Mouse (Mus musculus): ENCODE measurements around the gene Csrnp1.

The Csrnp1 gene

GRCm38 (mm10) chr9:119941861-119942260 is 42.6 kb downstream of the Csrnp1 start:
- no peak for DNase-seq

- DNase-seq, result no peak
Observed at GRCm38 (mm10) chr9:119941407-119941806, 43.1 kb downstream of the Csrnp1 start.

GRCm38 (mm10) chr9:119939646-119940045 is 44.8 kb downstream of the Csrnp1 start:
- DNase-seq, result no peak

DNA sequence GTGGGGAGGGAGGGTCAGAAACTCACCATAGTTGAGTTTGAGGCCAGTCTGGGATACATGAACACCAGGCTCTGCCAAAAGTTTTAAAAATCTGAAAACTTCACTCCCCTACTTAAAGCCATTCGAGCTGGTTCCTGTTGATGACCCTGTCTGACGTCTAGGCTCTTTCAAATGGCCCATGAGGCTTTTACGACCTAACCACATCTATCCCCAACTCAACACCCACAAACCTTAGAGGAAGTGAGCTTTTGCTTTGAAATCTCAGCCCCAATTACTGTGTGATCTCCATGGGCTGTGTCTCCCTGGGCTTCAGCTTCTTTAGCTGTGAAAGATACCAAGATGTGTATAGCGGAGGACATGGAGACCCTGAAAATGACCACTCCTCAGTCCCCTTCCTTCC is 46.0 kb downstream of the Csrnp1 start:
- DNase-seq, result no peak

DNA sequence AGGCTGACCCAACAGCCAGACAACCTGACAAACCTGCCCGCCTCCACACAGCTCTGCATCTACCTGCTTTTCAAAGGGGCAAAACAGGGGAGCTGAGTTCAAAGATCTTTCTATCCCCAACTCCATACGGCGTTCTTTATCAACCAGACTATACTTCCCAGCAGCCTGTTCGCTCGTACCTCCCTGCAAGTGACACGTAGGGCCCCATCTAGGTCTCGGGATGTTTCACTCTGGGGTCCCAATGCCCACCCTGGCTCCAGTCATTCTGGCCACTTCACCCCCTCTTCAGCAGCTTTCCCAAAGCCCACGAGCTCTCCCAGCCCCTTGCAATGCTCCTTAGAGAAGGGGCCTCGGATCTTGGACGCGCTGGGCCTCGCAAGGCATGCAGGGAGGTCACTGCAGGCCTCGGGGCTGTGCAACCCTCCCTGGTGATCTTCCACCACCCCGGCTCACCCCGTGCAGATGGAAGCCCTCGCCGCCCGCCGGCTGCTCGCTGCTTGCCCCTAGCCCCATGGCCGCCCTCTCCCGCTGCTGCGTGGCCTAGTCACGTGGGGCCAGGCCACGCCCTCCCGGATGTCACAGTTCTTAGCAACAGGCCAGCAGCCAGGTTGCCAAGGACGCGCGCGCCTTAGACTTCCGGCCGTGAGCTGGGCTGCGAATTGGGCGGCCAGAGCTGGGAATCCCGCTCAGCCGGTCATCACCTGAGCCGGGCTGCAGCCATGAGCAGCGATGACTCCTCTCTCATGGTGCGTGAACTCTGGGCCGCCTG is 47.3 kb downstream of the Csrnp1 start, which contains the start of the genes Gorasp1 and Ttc21a:
Gorasp1 (minus strand) TSS at position 561 of the 769 bp plus-strand sequence.
Ttc21a (plus strand) TSS at position 602 of the 769 bp plus-strand sequence.
- DNase-seq, result peak; percentile 93

GRCm38 (mm10) chr9:119933675-119934074 is 50.8 kb downstream of the Csrnp1 start:
- DNase-seq, result no peak

DNA sequence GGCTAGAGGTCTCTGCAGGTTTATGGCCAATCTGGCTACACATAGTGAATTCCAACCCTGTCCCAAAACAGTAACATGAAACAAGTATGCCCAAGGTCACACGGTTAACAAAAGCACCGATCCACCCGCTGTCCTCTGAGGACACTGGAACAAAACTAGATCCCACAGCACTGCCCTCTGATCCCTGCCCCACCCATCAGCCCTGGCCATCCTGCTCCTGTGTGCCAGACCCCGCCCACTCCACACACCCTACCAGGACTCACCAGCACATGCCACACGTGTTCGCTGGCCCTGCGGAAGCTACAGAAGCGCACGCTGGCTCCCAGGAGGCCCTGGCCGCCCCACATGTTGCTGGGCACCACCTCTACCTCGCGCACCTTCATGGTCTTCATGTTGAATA is 52.1 kb downstream of the Csrnp1 start:
- DNase-seq, result no peak

DNA sequence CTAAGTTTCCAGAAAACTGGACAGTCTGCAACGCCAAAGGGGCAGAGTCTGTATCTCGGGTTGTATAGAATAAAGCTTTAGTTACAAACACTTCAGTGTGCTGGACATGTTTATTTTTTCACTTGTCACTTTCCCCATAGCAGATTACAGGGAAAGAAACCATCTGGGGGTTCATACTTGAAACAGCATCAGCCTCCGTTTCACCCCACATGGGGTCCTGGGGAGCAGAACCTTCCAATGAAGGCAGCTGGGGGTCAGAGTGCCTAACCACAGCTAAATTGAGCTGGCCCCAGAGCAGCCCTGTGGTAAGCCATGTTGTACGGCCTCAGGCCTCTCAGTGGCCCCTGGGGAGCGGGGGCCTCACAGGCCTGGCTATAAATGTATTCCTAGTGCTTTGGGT is 58.0 kb downstream of the Csrnp1 start:
- no peak for DNase-seq

DNA sequence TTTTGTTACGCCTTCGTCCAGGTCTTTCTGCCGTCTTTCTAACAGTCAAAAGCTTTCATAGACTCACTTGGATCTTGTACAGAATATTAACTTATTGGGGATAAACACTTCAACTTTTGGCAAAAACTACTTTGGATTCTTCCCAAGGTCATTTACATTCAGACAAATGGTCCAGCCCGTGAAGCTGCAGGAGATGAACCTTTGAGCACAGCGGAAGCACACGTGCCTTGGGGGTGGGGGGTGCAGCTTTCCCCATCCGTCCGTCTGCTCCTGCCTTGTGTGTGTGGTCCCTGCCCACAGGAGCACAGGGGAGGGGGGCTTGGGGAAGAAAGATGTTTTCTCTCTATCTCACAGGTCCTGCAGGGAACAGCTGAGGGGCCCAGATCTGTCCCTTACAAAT is 58.7 kb downstream of the Csrnp1 start:
- no peak for DNase-seq

GRCm38 (mm10) chr9:119925120-119925657 is 59.3 kb downstream of the Csrnp1 start:
- peak; percentile 34 for DNase-seq

- DNase-seq, result no peak
Observed at GRCm38 (mm10) chr9:119923462-119923861, 61.0 kb downstream of the Csrnp1 start.

All from layer of hippocampus, adult 9-11 months (tissue).